ENCODE assay signal across 19 mouse cellular contexts in the genomic region with DNA sequence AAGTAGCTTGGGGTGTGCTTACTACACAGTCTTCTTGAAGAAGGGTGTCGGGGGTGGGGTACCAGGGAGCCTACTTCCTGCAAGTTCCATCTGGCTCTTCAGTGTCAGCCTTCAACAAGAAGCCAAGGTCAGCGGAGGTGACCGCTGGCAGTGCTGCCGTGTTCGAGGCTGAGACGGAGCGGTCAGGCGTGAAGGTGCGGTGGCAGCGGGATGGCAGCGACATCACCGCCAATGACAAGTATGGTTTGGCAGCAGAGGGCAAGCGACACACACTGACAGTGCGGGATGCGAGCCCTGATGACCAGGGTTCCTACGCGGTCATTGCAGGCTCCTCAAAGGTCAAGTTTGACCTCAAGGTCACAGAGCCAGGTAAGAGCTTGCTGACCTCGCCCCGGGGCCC. TPM values are rescaled to one million over a fixed set of nuclear protein-coding genes. Genes with fewer than 3 reads are reported as not detected.
DNase-seq lines count a peak whose midpoint lies in the region; TF ChIP-seq lines count a peak whose summit lies in the region.
"Had no signal": no experiment of that assay in that cellular context is flagged by ENCODE, and none has a peak within 500 bp of the region (broad histone marks: within the 10 kb centered on the region; RNA-seq: fewer than 3 reads in every experiment).

No protein-coding gene starts in this region.

- no peaks in the 10 kb centered on the region for H3K27me3 ChIP-seq in heart, adult 2 months (ENCODE audit: control insufficient read depth, insufficient read depth, low read length)
- H3K27me3 ChIP-seq: lung, embryonic 15.5 days had no signal

- intact Hi-C loops in heart, adult 2 months (cut with DNase I), result loop anchor here (5.0 kb wide), 3 partner anchors 103 to 158 kb away; a partner anchor contains a TSS
- intact Hi-C loops in heart, postnatal 10 days (cut with DNase I), result loop anchor here (5.0 kb wide), 2 partner anchors 118 to 138 kb away; a partner anchor contains a TSS
- intact Hi-C loops in left cerebral cortex, postnatal 4 days (cut with DNase I), result no loop called here
- intact Hi-C loops in left cerebral cortex, postnatal 25 days (cut with DNase I), result loop anchor here (5.0 kb wide), 2 partner anchors 118 to 143 kb away; a partner anchor contains a TSS

- TF ChIP-seq CTCF in heart, adult 2 months (IDR thresholded peaks at IDR 0.05), result no peak

- no peak; the same call in 1 of the 2 replicates for TF ChIP-seq POLR2A in heart, adult 2 months (IDR thresholded peaks at IDR 0.05; ENCODE audit: insufficient read depth, low read depth, low read length)

- no peak for TF ChIP-seq EP300 in heart, adult 2 months (IDR thresholded peaks at IDR 0.05; ENCODE audit: insufficient read depth, low read depth, low read length)

- no peaks in the 10 kb centered on the region for H3K79me2 ChIP-seq in heart, adult 2 months (replicated peaks; ENCODE audit: control insufficient read depth, insufficient read depth, low read length)

- H3K9ac ChIP-seq in heart, adult 2 months (ENCODE audit: low read depth, low read length), result peak overlapping the region; percentile 84
- H3K9ac ChIP-seq: liver, embryonic 12.5 days; lung, embryonic 15.5 days had no signal

- no peak for DNase-seq in heart, adult 2 months
- DNase-seq in heart, postnatal 10 days, result no peak
- DNase-seq in left cerebral cortex, postnatal 4 days, result peak; percentile 65
- DNase-seq in left cerebral cortex, postnatal 25 days (ENCODE audit: low spot score in 2 of 2), result no peak
- DNase-seq in cerebellum, postnatal 10 days, result peak; percentile 93 to 95
- no peak for DNase-seq in right cerebral cortex, postnatal 10 days (ENCODE audit: low spot score in 2 of 2)
- no peak for DNase-seq in frontal cortex, postnatal 14 days (ENCODE audit: low spot score in 2 of 2)
- no peak for DNase-seq in gastrocnemius, postnatal 4 days (ENCODE audit: low spot score in 2 of 2)
- DNase-seq: kidney, adult 11 months; kidney, postnatal 14 days; midbrain, embryonic 14.5 days; right cerebral cortex, adult 18-20 months; thymus, postnatal 14 days had no signal

- peak overlapping the region; percentile 94 for H3K27ac ChIP-seq in heart, adult 2 months
- H3K27ac ChIP-seq: hindbrain, postnatal 0 days; liver, embryonic 12.5 days; lung, embryonic 15.5 days had no signal

- no peaks in the 10 kb centered on the region for H3K36me3 ChIP-seq in heart, adult 2 months (ENCODE audit: control insufficient read depth, insufficient read depth, low read length)
- H3K36me3 ChIP-seq: lung, embryonic 15.5 days had no signal

- peak overlapping the region; percentile 53 for H3K4me3 ChIP-seq in heart, adult 2 months
- H3K4me3 ChIP-seq: erythroblast, embryonic 14.5 days; liver, embryonic 12.5 days; lung, embryonic 15.5 days; myocyte had no signal

- no peaks in the 10 kb centered on the region; the same call in 1 of the 2 replicates for H3K4me1 ChIP-seq in heart, adult 2 months (ENCODE audit: control insufficient read depth, insufficient read depth, low read length)

- 67% methylated on average over 19 of the region's 19 CpGs for WGBS in heart, adult 2 months

RNA-seq across cellular contexts. Expression of a gene that starts 1.1 kb away (rescaled TPM):
- 1,000 to 10,000 TPM; 1,229 to 1,417 TPM for total RNA-seq in heart, adult 2 months (2021)
- polyA plus RNA-seq in heart, adult 2 months (2012; rRNA removed), result 1,378 and 1,771 TPM in 2 replicates
- 1,000 to 10,000 TPM; 1,924 to 2,166 TPM for total RNA-seq in heart, postnatal 10 days (2021)
- total RNA-seq in left cerebral cortex, postnatal 4 days (2021), result not detected
- 1 to 10 TPM in 1 of 2 experiments, under 1 TPM in 1; 0.96 to 1.4 TPM for total RNA-seq in left cerebral cortex, postnatal 25 days (2021)
- under 1 TPM; 0.22 to 0.31 TPM for total RNA-seq in gastrocnemius, postnatal 4 days (2021)
- polyA plus RNA-seq: erythroblast, embryonic 14.5 days; forebrain, embryonic 14.5 days; midbrain, embryonic 14.5 days had no signal

RNA-seq across cellular contexts. Expression of a gene that starts 36.9 kb away (rescaled TPM):
- 1 to 10 TPM; 3.7 to 6.2 TPM for total RNA-seq in heart, adult 2 months (2021)
- polyA plus RNA-seq in heart, adult 2 months (2012; rRNA removed), result 10.2 and 17.2 TPM in 2 replicates
- 1 to 10 TPM; 2.3 to 3.0 TPM for total RNA-seq in heart, postnatal 10 days (2021)
- 1 to 10 TPM; 3.0 to 3.2 TPM for total RNA-seq in left cerebral cortex, postnatal 4 days (2021)
- total RNA-seq in left cerebral cortex, postnatal 25 days (2021), result 1 to 10 TPM; 3.0 to 5.3 TPM
- total RNA-seq in gastrocnemius, postnatal 4 days (2021), result 1 to 10 TPM; 5.4 to 6.6 TPM

RNA-seq across cellular contexts. Expression of a gene that starts 48.8 kb away (rescaled TPM):
- total RNA-seq in heart, adult 2 months (2021), result 10 to 100 TPM; 21.1 to 22.3 TPM
- polyA plus RNA-seq in heart, adult 2 months (2012; rRNA removed), result 57.3 and 58.6 TPM in 2 replicates
- total RNA-seq in heart, postnatal 10 days (2021), result 10 to 100 TPM; 27.7 to 31.9 TPM
- total RNA-seq in left cerebral cortex, postnatal 4 days (2021), result 10 to 100 TPM; 30.6 to 41.6 TPM
- 10 to 100 TPM; 25.1 to 29.4 TPM for total RNA-seq in left cerebral cortex, postnatal 25 days (2021)
- total RNA-seq in gastrocnemius, postnatal 4 days (2021), result 10 to 100 TPM; 40.9 to 44.9 TPM

Comparison
In these comparisons a context has a peak if more than half of its experiments do, and no peak if none do; other contexts are left out.
1. DNase-seq: peak in left cerebral cortex, postnatal 4 days (single experiment) and cerebellum, postnatal 10 days (2 of 2); none in heart, adult 2 months (0 of 2), heart, postnatal 10 days (0 of 2), left cerebral cortex, postnatal 25 days (0 of 2), right cerebral cortex, postnatal 10 days (0 of 2), frontal cortex, postnatal 14 days (0 of 2) and gastrocnemius, postnatal 4 days (0 of 2).
2. RNA of a gene that starts 1.1 kb away (total RNA-seq): 1,924 to 2,166 TPM in heart, postnatal 10 days and 1,229 to 1,417 TPM in heart, adult 2 months; 0.96 to 1.4 TPM in left cerebral cortex, postnatal 25 days, 0.22 to 0.31 TPM in gastrocnemius, postnatal 4 days and not detected in left cerebral cortex, postnatal 4 days; every median in the first group is over 100 times any median in the second.